Mouse (Mus musculus) Patski (cell line): ENCODE measurements around the gene Smim24. TPM values are rescaled to one million over a fixed set of nuclear protein-coding genes. Genes with fewer than 3 reads are reported as not detected.

Experiments used
- ATAC-seq: fragments of 100-300 bp; one replicate; pipeline ENCODE4 v1.8.0; 2021
- CTCF ChIA-PET: fragments of 350-600 bp; sonication (Branson Sonifier 250); formaldehyde crosslinking; loops from one replicate; lab custom pipeline; 2022; ENCODE audit warnings: inconsistent platforms; lab: Charles Lee
- POLR2A ChIA-PET: fragments of 350-600 bp; sonication (Branson Sonifier 250); formaldehyde crosslinking; loops from one replicate; lab custom pipeline; 2022; ENCODE audit warnings: antibody characterized with exemption, inconsistent platforms; lab: Charles Lee
- DNase-seq: peaks from one replicate; pipeline ENCODE4 v3.0.0-alpha.2; 2011; ENCODE audit warnings: low read depth, low spot score
- H3K27me3 ChIP-seq: fragments of 371-371 bp; one replicate; pipeline ENCODE4 v1.5.1; 2021
- CTCF ChIP-seq: fragments of 100-300 bp; IDR thresholded peaks from one replicate; pipeline ENCODE4 v1.5.1; 2021
- in situ Hi-C: fragments of 300-500 bp; cut with MboI; formaldehyde crosslinking; loops from 3 replicates; pipeline ENCODE4 v1.11.1; 2018; ENCODE audit warnings: low pct_unique_long_range_greater_than_20kb, mixed read lengths
- polyA plus RNA-seq: library from polyadenylated mRNA; unstranded; gene quantifications from one replicate; pipeline ENCODE4 v1.2.3, GENCODE M21; 2021

Gene Smim24
- polyA plus RNA-seq, 1 experiment from 2014 or later = 0.18 TPM

DNA sequence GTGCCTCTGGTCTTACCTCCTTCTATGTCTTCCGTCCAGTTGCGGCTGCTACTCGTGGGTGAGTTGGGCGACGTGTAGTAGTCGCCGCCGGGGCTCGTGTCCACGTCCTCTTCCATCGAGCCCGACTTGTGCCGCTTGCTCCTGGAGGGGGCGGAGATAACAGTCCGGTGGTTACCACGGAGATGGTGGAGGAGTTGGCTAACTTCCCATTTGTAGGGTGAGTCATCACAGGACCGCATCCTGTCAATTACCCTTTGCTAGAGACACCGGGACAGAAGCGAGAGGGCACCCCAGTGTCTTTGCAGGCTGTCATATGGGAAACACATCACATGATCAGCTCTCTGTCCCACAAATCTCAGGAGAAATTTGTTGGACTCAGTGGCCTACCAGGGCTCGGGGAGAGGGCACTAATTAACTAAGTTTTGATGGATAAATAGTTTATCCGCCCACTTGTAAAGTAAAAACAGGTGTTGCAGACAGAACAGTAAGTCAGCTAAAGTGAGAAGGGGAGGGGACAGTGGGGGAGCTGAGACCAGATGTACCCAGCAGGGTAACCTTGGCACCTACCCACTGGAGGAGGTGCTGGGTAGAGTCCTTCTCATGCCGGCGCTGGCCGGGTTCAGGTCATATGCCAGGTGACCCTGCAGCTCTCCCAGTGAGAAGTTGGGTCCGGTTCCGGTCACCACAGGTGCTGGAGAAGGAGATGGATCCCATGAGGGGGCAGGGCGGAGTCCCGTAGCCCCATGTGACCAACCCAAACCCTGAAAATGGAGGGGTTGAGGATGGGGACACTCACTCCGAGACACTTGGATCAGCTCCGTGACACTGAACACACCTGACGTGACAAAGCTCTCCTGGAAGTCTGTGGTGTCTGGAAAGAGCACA is 14.9 kb downstream of the Smim24 start:
- TF ChIP-seq CTCF = no peak

DNA sequence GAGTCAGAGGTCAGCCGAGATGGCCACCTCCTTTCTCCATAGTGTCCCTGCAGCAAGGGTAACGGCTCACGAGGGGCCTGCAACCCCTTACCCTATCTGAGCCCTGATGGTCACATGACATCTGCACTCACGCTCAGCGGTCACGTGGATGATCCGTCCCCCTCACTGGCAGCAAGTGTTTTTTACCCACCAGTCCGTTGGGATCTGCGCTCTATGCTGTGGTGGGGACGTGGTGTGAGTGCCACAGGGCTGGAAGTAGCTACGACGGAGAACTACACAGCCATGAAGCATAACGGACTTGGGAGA is 15.5 kb downstream of the Smim24 start:
- POLR2A ChIA-PET = no interaction called here
- no peaks in the 10 kb centered on the region for H3K27me3 ChIP-seq
- in situ Hi-C loops = no loop called here
- no peak for ATAC-seq
- no peak for DNase-seq
- TF ChIP-seq CTCF = no peak
- CTCF ChIA-PET = interaction anchor here (1.4 to 1.9 kb wide), 4 partner anchors 8 to 42 kb away, joined by 4 to 6 read pairs (median 4); no protein-coding TSS in a partner anchor

More for the DNA sequence above, 14.9 kb downstream of the Smim24 start:
- in situ Hi-C loops = no loop called here
- ChIA-PET CTCF (interaction anchor here (1.4 to 1.9 kb wide), 4 partner anchors 8 to 43 kb away, joined by 4 to 6 read pairs (median 4); no protein-coding TSS in a partner anchor), POLR2A (interaction anchor here (0.5 to 1.1 kb wide), 3 partner anchors 13 to 24 kb away, joined by 3 to 4 read pairs (median 3); no protein-coding TSS in a partner anchor)
- DNase-seq = peak; percentile 92
- H3K27me3 ChIP-seq = no peaks in the 10 kb centered on the region
- peak; percentile 44 for ATAC-seq

DNA sequence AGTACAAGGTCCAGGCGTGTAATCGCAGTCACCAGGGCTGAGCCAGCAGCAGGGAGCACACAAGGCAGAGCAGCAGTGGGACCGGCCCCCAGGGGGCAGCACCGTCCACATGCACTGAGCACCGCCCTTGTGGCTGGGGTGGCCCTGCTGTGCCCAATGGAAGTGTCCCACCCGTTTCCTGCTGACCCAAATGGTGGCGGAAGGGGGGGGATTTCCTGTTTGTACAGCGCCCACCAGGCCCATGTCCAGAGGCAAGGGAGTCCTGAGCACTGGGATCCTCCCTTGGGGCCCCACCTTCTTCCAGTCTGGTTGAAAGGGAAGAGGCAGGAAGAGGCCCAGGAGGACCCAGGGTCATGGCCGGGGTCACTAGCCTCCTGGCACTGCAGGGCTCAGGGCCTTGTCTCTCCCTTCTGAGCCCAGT is 16.0 kb downstream of the Smim24 start:
- in situ Hi-C loops = no loop called here
- no peak for TF ChIP-seq CTCF
- POLR2A ChIA-PET = interaction anchor here (0.6 kb wide), 1 partner anchor 147 kb away, joined by 3 read pairs; no protein-coding TSS in a partner anchor
- ATAC-seq (no peak), DNase-seq (no peak)
- no peaks in the 10 kb centered on the region for H3K27me3 ChIP-seq
- CTCF ChIA-PET = interaction anchor here (1.9 kb wide), 1 partner anchor 41 kb away, joined by 5 read pairs; no protein-coding TSS in a partner anchor

DNA sequence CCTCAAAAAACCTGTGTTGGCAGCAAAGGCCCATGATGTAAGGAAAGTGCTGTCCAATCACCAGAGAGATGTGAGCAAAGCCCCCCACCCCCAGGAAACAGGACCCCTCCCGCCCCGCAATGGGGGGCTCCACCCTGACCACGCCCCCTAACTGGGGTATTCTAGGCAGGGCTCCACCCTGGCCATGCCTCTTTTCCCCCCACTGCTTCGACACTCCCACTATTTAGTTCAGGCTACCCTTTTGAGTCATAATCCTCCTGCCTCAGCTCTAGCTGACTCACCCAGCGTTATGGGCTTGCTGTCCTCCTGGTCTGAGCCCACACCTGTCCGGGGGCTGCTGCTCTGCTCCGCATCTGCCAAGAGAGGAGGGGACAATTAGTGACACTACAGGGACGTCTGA is 16.5 kb downstream of the Smim24 start:
- ATAC-seq (no peak), DNase-seq (no peak)
- ChIA-PET POLR2A (interaction anchor here (0.6 kb wide), 1 partner anchor 146 kb away, joined by 3 read pairs; no protein-coding TSS in a partner anchor), CTCF (no interaction called here)
- in situ Hi-C loops = no loop called here
- TF ChIP-seq CTCF = no peak
- no peaks in the 10 kb centered on the region for H3K27me3 ChIP-seq

DNA sequence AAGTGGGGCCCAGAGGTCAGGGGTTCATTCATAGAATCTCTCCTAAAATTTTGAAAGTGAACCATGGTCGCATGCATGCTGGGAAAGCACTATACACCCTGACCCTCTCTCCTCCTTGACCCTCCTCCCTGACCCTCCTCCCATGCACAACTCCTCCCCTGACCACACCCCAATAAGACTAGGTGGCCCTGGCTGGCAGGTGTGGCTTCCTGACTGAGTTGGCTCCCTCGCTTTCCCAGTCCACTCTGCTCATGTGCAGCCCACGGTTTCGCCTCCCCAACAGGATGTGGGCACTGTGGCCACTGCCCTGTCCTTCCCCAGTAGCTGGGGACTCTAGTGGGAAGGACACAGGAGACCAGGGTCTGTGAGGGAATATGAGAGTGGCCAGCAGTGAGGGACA is 17.5 kb downstream of the Smim24 start:
- in situ Hi-C loops = no loop called here
- no peaks in the 10 kb centered on the region for H3K27me3 ChIP-seq
- no peak for ATAC-seq
- CTCF ChIA-PET = interaction anchor here (1.7 kb wide), 1 partner anchor 21 kb away, joined by 5 read pairs; no protein-coding TSS in a partner anchor
- DNase-seq = no peak
- POLR2A ChIA-PET = no interaction called here
- no peak for TF ChIP-seq CTCF

DNA sequence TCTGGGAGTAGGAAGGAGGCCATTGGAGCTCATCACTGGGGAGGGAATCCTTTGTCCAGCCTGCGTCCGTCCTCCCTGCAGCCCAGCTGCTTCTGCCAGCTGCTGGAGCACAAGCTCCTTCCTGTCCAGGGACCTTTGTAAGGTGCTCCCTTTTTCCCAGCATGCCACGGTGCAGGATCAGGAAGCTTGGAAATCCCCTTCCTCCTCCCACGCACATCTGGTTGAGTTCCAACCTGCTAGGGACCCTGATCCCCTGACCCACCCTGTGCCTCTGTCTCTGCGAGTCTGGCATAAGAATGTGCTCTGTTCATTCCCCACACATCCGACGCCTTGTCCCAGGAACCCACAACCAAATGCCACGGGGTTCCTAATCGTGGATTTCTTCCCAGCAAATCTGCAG is 18.1 kb downstream of the Smim24 start:
- ATAC-seq (no peak), DNase-seq (no peak)
- H3K27me3 ChIP-seq = no peaks in the 10 kb centered on the region
- TF ChIP-seq CTCF = no peak
- ChIA-PET POLR2A (no interaction called here), CTCF (interaction anchor here (1.0 to 1.7 kb wide), 2 partner anchors 12 to 21 kb away, joined by 3 to 5 read pairs; no protein-coding TSS in a partner anchor)
- in situ Hi-C loops = no loop called here

DNA sequence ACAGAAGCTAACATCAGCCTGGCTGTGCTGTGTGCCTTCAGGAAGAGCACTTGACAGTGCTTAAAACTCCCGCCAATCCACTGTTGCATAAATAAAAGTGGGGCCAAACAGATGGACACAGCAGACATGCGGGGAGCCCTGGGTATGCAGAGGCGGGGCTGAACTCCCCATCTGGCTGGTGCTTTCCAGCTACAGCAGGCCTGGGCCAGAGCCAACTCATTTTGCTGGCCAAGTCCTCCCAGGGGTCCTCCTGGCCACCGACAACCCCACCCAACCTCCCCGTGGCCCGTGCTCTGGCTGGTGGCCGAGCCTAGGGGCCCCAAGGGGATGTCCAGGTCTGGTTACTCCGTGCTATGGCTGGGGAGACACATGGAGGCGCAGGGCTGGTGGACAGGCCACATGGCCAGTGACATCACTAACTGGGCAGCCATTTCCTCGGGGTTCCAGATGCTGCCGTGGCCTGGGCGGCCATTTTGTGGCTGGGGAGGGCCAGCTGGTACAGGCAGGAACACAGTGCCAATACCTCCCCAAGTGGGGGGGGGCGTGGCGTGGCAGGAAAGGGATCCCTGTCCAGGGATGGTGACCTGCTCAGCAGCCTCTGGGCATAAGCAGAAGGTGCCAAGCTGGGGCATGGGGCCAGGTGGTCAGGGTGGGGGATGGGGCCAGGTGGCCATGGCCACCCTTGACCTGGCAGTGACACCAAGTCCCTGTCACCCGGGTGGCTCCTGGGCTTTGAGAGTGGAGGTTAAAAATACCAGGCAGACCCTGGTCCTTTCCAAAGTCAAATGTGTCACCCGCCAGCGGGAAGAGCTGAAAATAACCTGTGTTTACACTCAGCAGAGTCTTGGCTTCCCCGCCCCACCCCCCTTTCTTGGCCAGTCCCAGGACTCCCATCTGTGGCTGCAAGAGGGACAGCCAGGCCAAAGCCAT is 18.9 kb downstream of the Smim24 start:
- ChIA-PET CTCF (interaction anchor here (1.0 to 1.7 kb wide), 2 partner anchors 11 to 22 kb away, joined by 3 to 5 read pairs; no protein-coding TSS in a partner anchor), POLR2A (no interaction called here)
- no peak for DNase-seq
- in situ Hi-C loops = no loop called here
- no peak for ATAC-seq
- no peaks in the 10 kb centered on the region for H3K27me3 ChIP-seq
- TF ChIP-seq CTCF = no peak

DNA sequence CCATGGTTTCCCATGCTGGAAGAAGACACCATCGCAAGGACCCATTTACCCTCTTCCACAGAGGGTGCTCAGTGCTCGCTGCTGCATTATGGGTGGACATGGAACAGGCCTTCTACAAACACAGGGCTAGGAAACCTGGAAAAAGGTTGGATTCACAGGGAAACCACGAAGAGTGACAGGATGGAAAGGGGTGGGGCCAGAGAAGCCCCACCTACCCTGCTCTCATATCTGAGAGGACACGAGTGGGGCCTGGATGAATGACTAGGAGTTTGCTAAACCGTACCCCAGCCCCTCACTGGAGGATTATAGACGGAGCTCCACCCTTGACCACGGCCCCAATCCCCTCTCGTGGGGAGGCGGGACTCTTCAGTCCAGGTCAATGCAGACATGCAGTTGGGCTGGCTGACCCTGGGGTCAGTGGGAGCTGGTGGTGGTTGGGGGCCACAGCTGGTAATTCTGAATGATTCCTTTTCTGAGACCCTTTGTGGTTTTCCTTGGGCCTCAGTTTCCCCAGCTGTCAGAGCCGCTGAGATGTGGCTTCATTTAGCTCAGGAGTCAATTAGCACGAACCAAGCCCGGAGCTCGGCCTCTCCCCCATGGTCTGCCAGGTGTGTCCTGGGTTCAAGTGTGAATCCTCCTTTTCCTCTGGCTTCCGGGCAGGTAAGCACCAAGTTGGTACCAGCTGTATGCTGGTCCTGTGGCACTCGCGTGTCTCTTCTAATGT is 19.9 kb downstream of the Smim24 start:
- in situ Hi-C loops = no loop called here
- ATAC-seq (no peak), DNase-seq (no peak)
- CTCF ChIA-PET = no interaction called here
- POLR2A ChIA-PET = no interaction called here
- TF ChIP-seq CTCF = no peak
- no peaks in the 10 kb centered on the region for H3K27me3 ChIP-seq

DNA sequence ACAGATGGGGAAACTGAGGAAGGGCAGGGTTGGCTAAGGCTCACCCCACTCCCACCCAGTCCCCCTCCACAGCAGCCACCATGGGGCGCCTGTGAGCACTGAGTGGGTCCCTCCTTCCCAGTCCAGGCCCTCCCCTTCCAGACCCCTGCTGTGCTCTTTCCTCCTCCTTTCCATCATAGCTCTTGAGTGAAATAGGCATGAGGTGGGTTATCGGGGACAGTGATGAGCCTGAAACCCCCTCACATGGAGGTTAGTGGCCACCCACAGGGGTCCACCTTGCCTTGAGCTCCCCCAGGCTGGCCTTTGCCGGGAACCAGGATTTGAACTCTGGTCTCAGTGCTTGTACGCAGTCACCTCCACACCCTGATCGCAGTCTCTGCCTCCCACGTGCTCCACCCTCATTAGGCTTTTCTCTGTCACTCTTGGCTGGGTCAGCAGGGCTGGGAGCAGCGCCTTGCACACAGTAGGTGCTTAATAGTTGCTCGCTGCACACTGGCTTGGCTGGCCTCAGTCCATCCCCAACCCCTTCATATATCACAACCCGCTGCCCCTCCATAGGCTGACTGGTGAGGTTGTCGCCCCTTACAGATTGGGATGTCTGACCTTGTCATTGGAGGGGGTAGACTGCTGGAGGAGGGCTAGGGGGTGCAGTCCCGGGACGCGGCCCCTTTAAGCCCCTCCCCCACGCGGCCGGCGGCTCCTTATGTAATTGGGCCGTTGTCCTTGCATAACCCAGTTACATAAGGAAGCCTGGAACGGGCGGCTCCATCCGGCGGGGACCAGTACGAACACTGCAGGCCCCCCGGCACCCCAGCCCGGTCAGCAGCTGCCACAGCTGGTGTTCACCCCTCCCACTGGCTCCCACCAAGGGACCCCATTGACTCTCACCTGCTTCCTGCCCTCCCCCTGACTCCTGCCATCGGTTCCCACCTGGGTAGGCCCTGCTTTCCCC is 20.7 kb downstream of the Smim24 start:
- ATAC-seq = no peak
- POLR2A ChIA-PET = no interaction called here
- no peaks in the 10 kb centered on the region for H3K27me3 ChIP-seq
- in situ Hi-C loops = no loop called here
- CTCF ChIA-PET = no interaction called here
- no peak for DNase-seq
- TF ChIP-seq CTCF = no peak
